In genomic region chr9:100993937-100994336, GRCm38 (mm10) we compare ENCODE assay signal across 18 mouse cellular contexts.
"Had no signal": no experiment of that assay in that cellular context is flagged by ENCODE, and none has a peak within 500 bp of the region (broad histone marks: within the 10 kb centered on the region; RNA-seq: fewer than 3 reads in every experiment).

No protein-coding gene starts in this region.

- H3K4me2 ChIP-seq: limb, embryonic 15.5 days; liver, embryonic 12.5 days; lung, embryonic 15.5 days; midbrain, embryonic 11.5 days; midbrain, embryonic 13.5 days; midbrain, embryonic 15.5 days; neural tube, embryonic 13.5 days; neural tube, embryonic 15.5 days; stomach, embryonic 15.5 days had no signal

- ATAC-seq: liver, embryonic 12.5 days; lung, postnatal 0 days; midbrain, embryonic 13.5 days; midbrain, embryonic 15.5 days had no signal

- H3K4me1 ChIP-seq: limb, embryonic 15.5 days; lung, embryonic 15.5 days; midbrain, embryonic 13.5 days; midbrain, embryonic 15.5 days; neural tube, embryonic 13.5 days; neural tube, embryonic 15.5 days; stomach, embryonic 15.5 days had no signal

- DNase-seq: lung, adult 18-20 months; lung, postnatal 4 days; retina, postnatal 1 day; right cerebral cortex, adult 18-20 months; right cerebral cortex, postnatal 14 days had no signal

- H3K9me3 ChIP-seq: limb, embryonic 15.5 days; liver, embryonic 12.5 days; lung, embryonic 15.5 days; megakaryocyte, embryonic 14.5 days; midbrain, embryonic 15.5 days; neural tube, embryonic 15.5 days; stomach, embryonic 15.5 days had no signal

- H3K27ac ChIP-seq: limb, embryonic 15.5 days; liver, embryonic 12.5 days; liver, embryonic 14.5 days; lung, embryonic 15.5 days; midbrain, embryonic 13.5 days; midbrain, embryonic 15.5 days; neural tube, embryonic 13.5 days; neural tube, embryonic 15.5 days; stomach, embryonic 15.5 days; stomach, postnatal 0 days had no signal

- H3K4me3 ChIP-seq: limb, embryonic 15.5 days; liver, embryonic 12.5 days; lung, embryonic 15.5 days; midbrain, embryonic 13.5 days; midbrain, embryonic 15.5 days; neural tube, embryonic 13.5 days; neural tube, embryonic 15.5 days; stomach, embryonic 15.5 days had no signal

- H3K27me3 ChIP-seq: limb, embryonic 15.5 days; liver, embryonic 12.5 days; lung, embryonic 15.5 days; megakaryocyte, embryonic 14.5 days; midbrain, embryonic 13.5 days; midbrain, embryonic 15.5 days; neural tube, embryonic 13.5 days; neural tube, embryonic 15.5 days; stomach, embryonic 15.5 days had no signal
